Comparison of ENCODE assay signal across 17 mouse cellular contexts in genomic region chr16:84560279-84560602, GRCm38 (mm10). TPM values are rescaled to one million over a fixed set of nuclear protein-coding genes. Genes with fewer than 3 reads are reported as not detected.
DNase-seq lines count a peak whose midpoint lies in the region; ATAC-seq and TF ChIP-seq lines count a peak whose summit lies in the region.
"Had no signal": no experiment of that assay in that cellular context is flagged by ENCODE, and none has a peak within 500 bp of the region (broad histone marks: within the 10 kb centered on the region; RNA-seq: fewer than 3 reads in every experiment).

No protein-coding gene starts in this region.

- ATAC-seq in forebrain, embryonic 15.5 days (replicated peaks): 0 out of 2 replicates have a peak, but pooled peaks have one; percentile 31
- peak; percentile 71 for ATAC-seq in midbrain, embryonic 12.5 days (ENCODE audit: low FRiP score, low read depth)

- no peak for TF ChIP-seq RAD21 in CH12.LX (IDR thresholded peaks at IDR 0.05; ENCODE audit: low read depth, low read length)

- no peak overlapping the region for H3K4me3 ChIP-seq in CH12.LX (replicated peaks in 1 of 3; ENCODE audit: low read depth in 2 of 3, low read length in 2 of 3, poor library complexity in 1 of 3)
- H3K4me3 ChIP-seq in forebrain, embryonic 15.5 days: no peak overlapping the region
- H3K4me3 ChIP-seq in midbrain, embryonic 12.5 days: 0 out of 2 replicates have a peak overlapping the region, but pooled peaks have one; percentile 3
- H3K4me3 ChIP-seq: kidney, embryonic 15.5 days; limb, embryonic 13.5 days; liver, embryonic 15.5 days had no signal

- H3K4me2 ChIP-seq in CH12.LX (ENCODE audit: insufficient read depth, low read depth, poor library complexity, severe bottlenecking): no peak overlapping the region
- H3K4me2 ChIP-seq in forebrain, embryonic 15.5 days (replicated peaks): peak overlapping the region; percentile 35
- H3K4me2 ChIP-seq in midbrain, embryonic 12.5 days (replicated peaks): peak overlapping the region; percentile 38
- H3K4me2 ChIP-seq: kidney, embryonic 15.5 days; limb, embryonic 13.5 days; liver, embryonic 15.5 days had no signal

- WGBS in forebrain, embryonic 15.5 days: 42% methylated on average over 7 of the region's 7 CpGs
- WGBS in midbrain, embryonic 12.5 days: 22% methylated on average over 7 of the region's 7 CpGs

- H3K9ac ChIP-seq in CH12.LX (ENCODE audit: insufficient read depth, low read depth): no peak overlapping the region
- H3K9ac ChIP-seq in forebrain, embryonic 15.5 days (replicated peaks): no peak overlapping the region
- no peak overlapping the region for H3K9ac ChIP-seq in midbrain, embryonic 12.5 days (replicated peaks)
- H3K9ac ChIP-seq: kidney, embryonic 15.5 days; limb, embryonic 13.5 days; liver, embryonic 15.5 days had no signal

- no peak for TF ChIP-seq EP300 in CH12.LX (IDR thresholded peaks at IDR 0.05; ENCODE audit: low read length)

- no peaks in the 10 kb centered on the region for H3K27me3 ChIP-seq in CH12.LX (replicated peaks)
- H3K27me3 ChIP-seq in forebrain, embryonic 15.5 days: no peaks in the 10 kb centered on the region
- no peaks in the 10 kb centered on the region for H3K27me3 ChIP-seq in midbrain, embryonic 12.5 days
- H3K27me3 ChIP-seq: kidney, embryonic 15.5 days; limb, embryonic 13.5 days; liver, embryonic 15.5 days had no signal

- H3K4me1 ChIP-seq in CH12.LX (ENCODE audit: control insufficient read depth in 1 of 2, insufficient read depth in 2 of 2): peaks cover 0 to 9% of the 10 kb centered on the region in 2 experiments; a peak in 2 of 4 replicates
- peaks cover 5% of the 10 kb centered on the region for H3K4me1 ChIP-seq in forebrain, embryonic 15.5 days
- H3K4me1 ChIP-seq in midbrain, embryonic 12.5 days: no peaks in the 10 kb centered on the region
- H3K4me1 ChIP-seq: kidney, embryonic 15.5 days; limb, embryonic 13.5 days; liver, embryonic 15.5 days had no signal

- no peaks in the 10 kb centered on the region for H3K9me3 ChIP-seq in CH12.LX (replicated peaks; ENCODE audit: low read length)
- no peaks in the 10 kb centered on the region for H3K9me3 ChIP-seq in forebrain, embryonic 15.5 days
- no peaks in the 10 kb centered on the region for H3K9me3 ChIP-seq in midbrain, embryonic 12.5 days
- H3K9me3 ChIP-seq: kidney, embryonic 15.5 days; limb, embryonic 13.5 days; liver, embryonic 15.5 days had no signal

- H3K27ac ChIP-seq in CH12.LX (ENCODE audit: insufficient read depth, low read depth): no peak overlapping the region
- H3K27ac ChIP-seq in forebrain, embryonic 15.5 days (replicated peaks): no peak overlapping the region
- H3K27ac ChIP-seq in midbrain, embryonic 12.5 days (replicated peaks): no peak overlapping the region
- H3K27ac ChIP-seq: kidney, embryonic 15.5 days; limb, embryonic 13.5 days; liver, embryonic 15.5 days had no signal

- dilution Hi-C loops in CH12.LX (cut with MboI; ENCODE audit: extremely low pct_ligation_motif_present, extremely low pct_unique_long_range_greater_than_20kb, low sequenced_read_pairs): no loop called here

- in situ Hi-C loops in CH12.LX (cut with MboI; ENCODE audit: low pct_ligation_motif_present, low pct_unique_long_range_greater_than_20kb, low sequenced_read_pairs): no loop called here

- TF ChIP-seq POLR2A in CH12.LX (IDR thresholded peaks at IDR 0.05; ENCODE audit: low read depth, low read length): no peak

- peak; percentile 34 for DNase-seq in embryo, embryonic 10 days (ENCODE audit: low spot score)
- no peak for DNase-seq in embryo, embryonic 9.5 days (ENCODE audit: extremely low spot score)
- DNase-seq in CH12.LX (ENCODE audit: extremely low read depth): no peak
- no peak for DNase-seq in gastrocnemius, postnatal 25 days
- DNase-seq in kidney, postnatal 10 days: no peak
- no peak for DNase-seq in gastrocnemius, postnatal 14 days
- DNase-seq: thymus, postnatal 36 days had no signal

- no peaks in the 10 kb centered on the region for H3K79me2 ChIP-seq in CH12.LX (replicated peaks; ENCODE audit: control insufficient read depth, extremely low read depth, insufficient read depth, poor library complexity, severe bottlenecking)

- no peaks in the 10 kb centered on the region for H3K36me3 ChIP-seq in CH12.LX (replicated peaks in 1 of 2; ENCODE audit: control insufficient read depth in 1 of 2, insufficient read depth in 1 of 2, low read length in 1 of 2)
- H3K36me3 ChIP-seq in forebrain, embryonic 15.5 days: no peaks in the 10 kb centered on the region
- H3K36me3 ChIP-seq in midbrain, embryonic 12.5 days: no peaks in the 10 kb centered on the region
- H3K36me3 ChIP-seq: kidney, embryonic 15.5 days; limb, embryonic 13.5 days; liver, embryonic 15.5 days had no signal

- no peak for TF ChIP-seq CTCF in CH12.LX (conservative IDR thresholded peaks at IDR 0.05 in 1 of 2, IDR thresholded peaks at IDR 0.05 in 1 of 2; ENCODE audit: low read depth in 2 of 2, low read length in 2 of 2)

- intact Hi-C loops in gastrocnemius, postnatal 14 days (cut with DNase I; ENCODE audit: low total_unique reads): loop anchor here (5.0 kb wide), 1 partner anchor 33 kb away; no protein-coding TSS in a partner anchor

TF ChIP-seq in CH12.LX, 34 proteins besides CTCF, POLR2A, EP300 and RAD21:
- TF ChIP-seq NRF1 (IDR thresholded peaks at IDR 0.05; ENCODE audit: low read depth, low read length) (no peak), TBP (conservative IDR thresholded peaks at IDR 0.05; ENCODE audit: low read depth, low read length) (no peak), MAX (IDR thresholded peaks at IDR 0.05; ENCODE audit: low read length) (0 out of 2 replicates have a peak, but pooled peaks have one; percentile 42), SIN3A (IDR thresholded peaks at IDR 0.05; ENCODE audit: low read length) (no peak), KAT2A (IDR thresholded peaks at IDR 0.05; ENCODE audit: insufficient replicate concordance, low read length) (no peak), JUN (IDR thresholded peaks at IDR 0.05; ENCODE audit: insufficient read depth, low read depth, low read length) (no peak), HCFC1 (IDR thresholded peaks at IDR 0.05; ENCODE audit: low read depth, low read length) (no peak)

RNA-seq across cellular contexts. Expression of gene A730009L09Rik, which starts 45.3 kb away (rescaled TPM):
- total RNA-seq in CH12.LX (2012; rRNA removed) (not detected in 2 replicates), CH12.LX (2014; rRNA removed) (not detected in 2 replicates)
- not detected in 2 replicates for polyA plus RNA-seq in CH12.LX (2012; ENCODE audit: insufficient read length, low read depth)
- polyA plus RNA-seq in forebrain, embryonic 15.5 days (2015; fragmentation: Nextera tagmentation; extraction: Ambion mirVana): 0.55 TPM in 1 of 2 replicates, not detected in the other
- not detected in 2 replicates for polyA plus RNA-seq in midbrain, embryonic 12.5 days (2016; fragmentation: Nextera tagmentation; extraction: Ambion mirVana)
- not detected for total RNA-seq in gastrocnemius, postnatal 25 days (2021)
- not detected for total RNA-seq in gastrocnemius, postnatal 14 days (2021)
- total RNA-seq: adrenal gland, postnatal 36 days had no signal
- polyA plus RNA-seq: embryonic facial prominence, embryonic 11.5 days; gonadal fat pad, adult 2 months; heart, postnatal 0 days; intestine, embryonic 14.5 days; kidney, embryonic 15.5 days; limb, embryonic 13.5 days; liver, embryonic 15.5 days had no signal
